Mouse (Mus musculus) limb, embryonic 15.5 days (tissue): ENCODE results near the gene Pfn2. TPM values are rescaled to one million over a fixed set of nuclear protein-coding genes. Genes with fewer than 3 reads are reported as not detected.

ENCODE experiments used
- polyA plus RNA-seq: library from polyadenylated mRNA; unstranded; fragments of >200 nt; fragmentation: Nextera tagmentation; extraction: Ambion mirVana; gene quantifications from 2 replicates; pipeline ENCODE4 v1.2.1, GENCODE M21; 2015

Gene Pfn2
- polyA plus RNA-seq, 1 experiment from 2014 or later, result 125 TPM

Other genes starting within 250 kb of the Pfn2 start
- 65.2 and 70.6 TPM in 2 replicates for gene Commd2, start 196.4 kb downstream of the Pfn2 start, polyA plus RNA-seq
- 0.07 and 0.14 TPM in 2 replicates for gene Ankub1, start 155.3 kb downstream of the Pfn2 start, polyA plus RNA-seq
- 92.8 and 95.5 TPM in 2 replicates for gene Rnf13, start 112.0 kb downstream of the Pfn2 start, polyA plus RNA-seq